Mouse (Mus musculus) left cerebral cortex, postnatal 14 days (tissue): ENCODE data around the gene Gramd1a. TPM values are rescaled to one million over a fixed set of nuclear protein-coding genes. Genes with fewer than 3 reads are reported as not detected.

Experiments
- total RNA-seq, 2 experiments: library from RNA; stranded (reverse); gene quantifications; 2 replicates each; pipeline ENCODE4 v1.2.3; 2021

The Gramd1a gene
- total RNA-seq, 2 experiments from 2014 or later: 111 to 121 TPM

Other genes with a start within 250 kb of the Gramd1a start
- gene Mag, start 241.0 kb downstream of the Gramd1a start, total RNA-seq: 100 to 1,000 TPM; 112 to 195 TPM
- not detected for gene Hamp2, start 231.2 kb downstream of the Gramd1a start, total RNA-seq
- not detected for gene Hamp, start 211.9 kb downstream of the Gramd1a start, total RNA-seq
- gene Usf2, start 199.1 kb downstream of the Gramd1a start, total RNA-seq: 100 to 1,000 TPM; 113 to 115 TPM
- gene Lsr, start 182.4 kb downstream of the Gramd1a start, total RNA-seq: 10 to 100 TPM; 11.9 to 13.0 TPM
- gene Fam187b, start 182.1 kb downstream of the Gramd1a start, total RNA-seq: under 1 TPM; 0.18 to 0.27 TPM
- 10 to 100 TPM; 36.3 to 37.2 TPM for gene Fxyd5, start 113.4 kb downstream of the Gramd1a start, total RNA-seq
- gene Fxyd7, start 104.4 kb downstream of the Gramd1a start, total RNA-seq: 100 to 1,000 TPM; 326 to 365 TPM
- 10 to 100 TPM; 46.1 to 47.7 TPM for gene Fxyd1, start 98.7 kb downstream of the Gramd1a start, total RNA-seq
- gene Lgi4, start 96.6 kb downstream of the Gramd1a start, total RNA-seq: 10 to 100 TPM; 16.2 to 17.5 TPM
- gene Fxyd3, start 79.2 kb downstream of the Gramd1a start, total RNA-seq: not detected
- gene Hpn, start 40.6 kb downstream of the Gramd1a start, total RNA-seq: 1 to 10 TPM; 2.0 to 3.3 TPM
- 100 to 1,000 TPM; 359 to 374 TPM for gene Scn1b, start 28.9 kb downstream of the Gramd1a start, total RNA-seq
- not detected for gene Scgb2b2, start 134.6 kb upstream of the Gramd1a start, total RNA-seq
- not detected for gene Scgb1b2, start 135.9 kb upstream of the Gramd1a start, total RNA-seq
- gene Scgb2b3, start 206.2 kb upstream of the Gramd1a start, total RNA-seq: not detected
- gene Scgb1b3, start 219.7 kb upstream of the Gramd1a start, total RNA-seq: not detected